Mouse (Mus musculus) brain, embryonic 14.5 days (tissue): ENCODE measurements around the gene Chaf1a.

ENCODE experiments used
- CTCF ChIP-seq: fragments of 200-500 bp; IDR thresholded peaks from 2 replicates; pipeline ENCODE4 v1.5.1; 2012; ENCODE audit warnings: inconsistent platforms, mild to moderate bottlenecking, moderate library complexity, borderline replicate concordance; ENCODE audit not compliant: insufficient read depth, insufficient read length; ENCODE audit errors: extremely low read depth
- POLR2A ChIP-seq: fragments of 200-500 bp; IDR thresholded peaks from 2 replicates; pipeline ENCODE4 v1.6.1; 2012; ENCODE audit warnings: mild to moderate bottlenecking, inconsistent platforms, borderline replicate concordance; ENCODE audit not compliant: poor library complexity, insufficient read depth, insufficient read length, severe bottlenecking; ENCODE audit errors: extremely low read depth

GRCm38 (mm10) chr17:56032831-56033230 lies 7.4 kb upstream of the Chaf1a start:
- TF ChIP-seq CTCF: no peak
- no peak for TF ChIP-seq POLR2A
